Mouse (Mus musculus) E14TG2a.4 (cell line): Measurements from ENCODE around the gene Fnip2.

ENCODE experiments used
- CTCF ChIP-seq: conservative IDR thresholded peaks from 2 replicates; pipeline ENCODE4 v1.5.1; 2014; ENCODE audit warnings: low read length
- NANOG ChIP-seq: IDR thresholded peaks from 2 replicates; pipeline ENCODE4 v1.6.1; 2014; ENCODE audit warnings: borderline replicate concordance, low read length, mixed read lengths
- POU5F1 ChIP-seq: IDR thresholded peaks from 2 replicates; pipeline ENCODE4 v1.6.1; 2014; ENCODE audit warnings: low read length, borderline replicate concordance

DNA sequence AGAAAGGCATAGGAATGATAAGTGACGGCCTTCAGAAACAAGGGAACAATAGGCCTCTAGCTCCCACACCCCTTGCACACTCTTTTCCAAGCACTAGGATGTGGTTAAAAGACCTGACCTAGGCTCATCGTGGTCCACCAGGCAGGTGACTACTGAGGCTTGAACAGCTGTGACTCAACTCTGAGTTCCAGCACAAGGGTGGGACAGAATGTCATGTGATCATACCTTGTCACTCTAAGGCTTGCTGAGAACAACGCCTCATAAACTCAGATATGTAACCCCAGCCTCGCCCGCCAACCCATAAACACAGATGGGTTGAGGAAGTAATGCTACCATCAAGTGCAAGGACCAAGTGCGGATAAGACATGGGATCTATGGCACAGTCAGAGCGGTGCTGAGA, 79.6 kb downstream of the Fnip2 start:
- TF ChIP-seq POU5F1 (no peak), CTCF (no peak), NANOG (no peak)
